Mouse (Mus musculus): ENCODE data around the gene Tmem39a.

GRCm38 (mm10) chr16:38608687-38609086 lies 50.2 kb downstream of the Tmem39a start:
- TF ChIP-seq POLR2A (IDR thresholded peaks at IDR 0.05; ENCODE audit: insufficient read depth, low read length) (no peak), CTCF (IDR thresholded peaks at IDR 0.05; ENCODE audit: low read depth, low read length) (no peak)
